Mouse (Mus musculus) cerebellum, adult 2 months (tissue): ENCODE measurements at regions not wholly inside any gene's neighbourhood (a gene's known extent, or its start where the extent isn't known, plus 50 kb on each side); places are given as distances from the start of the nearest gene placed in this dataset.

Experiments
- CTCF ChIP-seq: fragments of 200-500 bp; IDR thresholded peaks from 2 replicates; pipeline ENCODE4 v1.5.1; 2011; ENCODE audit warnings: low read depth, mild to moderate bottlenecking, control low read depth, low read length, moderate library complexity, borderline replicate concordance; ENCODE audit not compliant: insufficient read depth
- POLR2A ChIP-seq: fragments of 200-500 bp; IDR thresholded peaks from 2 replicates; pipeline ENCODE4 v1.6.1; 2011; ENCODE audit warnings: low read length, control low read depth, borderline replicate concordance; ENCODE audit not compliant: insufficient read depth

DNA sequence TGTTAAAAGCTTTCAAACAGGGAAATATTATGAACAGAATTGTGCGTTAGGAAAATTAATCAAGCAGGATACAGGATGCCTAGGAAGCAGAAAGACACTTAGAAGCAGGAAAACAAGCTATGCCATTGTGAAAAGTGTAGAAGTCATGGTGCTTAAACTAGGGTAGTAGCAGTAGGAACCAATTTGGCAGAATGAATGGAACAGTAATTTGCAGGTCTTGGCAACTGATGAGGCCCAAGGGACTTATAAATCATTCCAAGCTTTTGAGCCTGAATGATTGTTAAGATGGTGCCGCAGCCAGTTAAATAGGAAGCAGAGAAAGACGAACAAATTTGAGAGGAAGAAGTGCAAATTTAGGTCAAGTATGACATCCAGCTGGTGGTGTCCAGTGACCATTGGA is 360.5 kb upstream of the Mef2c start:
- no peak for TF ChIP-seq CTCF
- no peak for TF ChIP-seq POLR2A
